Mouse (Mus musculus): ENCODE measurements around the gene Ranbp3l.

Gene Ranbp3l

DNA sequence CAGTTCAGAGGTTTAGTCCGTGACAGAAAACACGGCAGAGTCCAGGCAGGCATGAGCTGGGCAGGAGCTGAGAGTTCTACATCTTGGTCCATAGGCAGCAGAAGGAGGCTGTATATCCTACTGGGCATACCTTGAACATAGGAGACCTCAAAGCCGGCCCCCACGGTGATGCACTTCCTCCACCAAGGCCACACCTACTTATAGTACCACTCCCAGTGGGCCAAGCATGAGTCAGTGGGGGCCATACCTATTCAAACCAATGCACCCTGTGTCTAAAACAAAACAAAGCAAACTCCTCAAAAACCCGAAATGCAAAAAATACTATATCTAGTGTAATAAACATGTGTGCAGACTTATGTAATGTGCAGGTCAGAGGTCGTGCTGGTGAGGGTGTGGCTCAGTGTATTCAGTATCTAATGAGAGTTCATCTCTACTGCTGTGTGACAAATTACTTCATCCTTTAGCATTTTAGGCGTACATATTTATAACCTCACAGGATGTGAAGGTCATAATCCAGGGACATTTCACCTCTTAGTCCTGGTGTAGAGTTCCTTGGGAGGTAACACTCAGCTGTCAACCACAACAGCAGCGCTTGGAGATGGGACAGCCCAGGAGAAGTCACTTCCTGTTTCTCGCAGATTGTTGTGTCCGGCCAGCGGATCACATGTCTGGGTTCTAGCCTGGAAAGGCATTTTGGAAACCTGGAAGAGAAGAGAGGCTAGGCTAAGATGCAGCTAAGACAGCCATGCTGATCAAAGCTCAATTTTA lies 126.0 kb downstream of the Ranbp3l start:
- no peak for DNase-seq (ENCODE audit: extremely low spot score, low spot score)

DNA sequence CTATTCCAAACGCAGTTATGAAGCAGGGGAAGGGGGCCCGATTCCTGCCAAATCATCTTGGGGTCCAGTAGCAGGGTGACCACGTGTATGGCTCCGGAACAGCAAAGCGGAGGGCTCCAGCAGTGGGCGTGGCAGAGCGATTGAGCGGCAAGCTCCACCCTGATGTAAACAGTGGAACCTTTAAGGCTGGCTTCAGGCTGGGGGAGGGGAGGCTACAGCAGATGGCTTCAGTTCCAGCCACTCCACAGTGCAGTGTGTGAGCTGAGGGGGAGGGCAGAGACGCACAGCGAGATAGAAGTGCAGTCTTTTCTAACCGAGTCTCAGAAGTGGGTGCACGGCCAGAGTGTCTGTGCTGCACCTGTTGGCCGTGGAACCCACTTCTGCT lies 126.6 kb downstream of the Ranbp3l start:
- peak; percentile 50 for DNase-seq (ENCODE audit: extremely low spot score, low spot score)

DNA sequence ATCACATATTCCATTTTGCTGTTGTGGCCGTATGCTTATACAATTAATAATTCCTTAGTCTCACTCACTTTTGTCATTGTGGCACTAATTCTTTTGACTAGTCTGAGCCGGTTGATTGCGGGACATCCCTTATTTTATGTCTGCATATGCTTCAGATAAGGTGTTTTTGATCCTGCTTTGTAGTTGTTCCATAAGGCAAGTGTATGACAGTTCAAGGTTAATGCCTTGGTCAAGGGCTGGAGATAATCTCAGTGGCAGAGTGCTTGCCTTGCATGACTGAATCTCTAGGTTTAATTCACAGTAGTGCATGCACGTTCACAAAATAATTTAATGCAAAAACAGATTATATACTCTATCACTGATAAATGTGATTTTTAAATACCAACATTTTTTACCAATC lies 129.1 kb downstream of the Ranbp3l start:
- DNase-seq (ENCODE audit: extremely low spot score, low spot score): no peak

DNA sequence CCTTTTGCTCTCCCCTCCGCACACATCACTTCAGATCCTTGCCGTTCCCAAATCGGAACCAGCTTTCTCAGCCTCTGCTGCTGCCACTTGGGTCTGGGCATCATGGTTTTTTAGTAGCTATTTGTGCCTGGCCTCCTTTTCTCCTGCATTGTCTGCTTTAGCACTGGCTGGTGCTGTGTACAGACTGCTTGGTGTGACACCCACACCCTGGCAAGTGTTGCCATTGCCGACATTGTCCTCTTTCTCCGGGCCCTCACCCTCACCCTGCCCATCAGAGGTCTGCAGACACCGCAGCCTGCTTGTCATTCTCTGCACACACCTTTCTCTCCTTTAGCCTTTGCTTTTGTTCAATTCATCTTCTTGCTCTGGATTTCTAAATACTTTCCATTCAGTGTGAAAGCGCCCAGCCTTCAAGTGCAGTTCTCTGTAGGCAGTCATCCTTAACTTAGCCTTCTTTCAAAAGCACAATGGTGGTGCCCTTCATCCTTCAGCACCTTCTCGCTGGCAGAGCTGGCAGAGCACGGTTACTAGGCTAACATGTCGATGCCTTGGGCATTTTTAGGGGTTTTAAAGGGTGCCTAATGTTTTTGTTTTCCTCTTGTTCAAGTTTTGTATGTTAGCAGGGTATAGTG lies 132.8 kb downstream of the Ranbp3l start:
- DNase-seq (ENCODE audit: extremely low spot score, low spot score): no peak

DNA sequence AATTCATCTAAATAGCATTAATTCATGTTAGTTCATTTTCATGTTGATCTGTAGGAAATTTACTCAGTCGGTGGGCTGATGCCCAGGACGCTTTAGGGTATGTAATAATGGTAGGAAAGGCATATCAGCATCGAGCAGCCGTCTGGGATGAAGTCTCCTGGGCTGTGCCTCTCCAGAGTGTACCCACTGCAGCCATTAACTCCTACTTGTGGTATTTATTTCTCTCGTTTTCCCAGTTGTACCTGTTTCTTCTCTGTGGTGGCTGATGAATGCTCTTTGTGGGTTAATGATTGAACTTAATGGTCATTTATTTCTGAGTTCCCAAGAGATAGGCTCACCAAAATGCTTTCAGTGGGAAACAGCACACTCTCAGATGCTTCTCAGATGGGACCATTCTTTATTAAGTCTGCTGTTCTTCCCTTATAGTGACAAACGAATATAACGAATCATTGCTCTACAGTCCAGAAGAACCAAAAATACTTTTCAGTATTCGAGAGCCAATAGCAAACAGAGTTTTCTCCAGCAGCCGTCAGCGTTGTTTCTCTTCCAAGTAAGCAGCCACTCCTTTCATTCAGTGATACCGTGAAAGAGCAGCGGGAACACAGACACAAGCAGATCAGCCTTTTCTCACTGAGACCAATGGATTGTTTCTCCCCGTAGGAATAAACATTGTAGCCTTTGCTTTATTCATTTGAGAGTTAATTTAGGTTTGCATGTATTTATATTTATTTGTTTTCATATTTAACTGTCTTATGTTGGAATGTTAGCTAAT lies 138.7 kb downstream of the Ranbp3l start:
- no peak for DNase-seq (ENCODE audit: extremely low spot score, low spot score)

DNA sequence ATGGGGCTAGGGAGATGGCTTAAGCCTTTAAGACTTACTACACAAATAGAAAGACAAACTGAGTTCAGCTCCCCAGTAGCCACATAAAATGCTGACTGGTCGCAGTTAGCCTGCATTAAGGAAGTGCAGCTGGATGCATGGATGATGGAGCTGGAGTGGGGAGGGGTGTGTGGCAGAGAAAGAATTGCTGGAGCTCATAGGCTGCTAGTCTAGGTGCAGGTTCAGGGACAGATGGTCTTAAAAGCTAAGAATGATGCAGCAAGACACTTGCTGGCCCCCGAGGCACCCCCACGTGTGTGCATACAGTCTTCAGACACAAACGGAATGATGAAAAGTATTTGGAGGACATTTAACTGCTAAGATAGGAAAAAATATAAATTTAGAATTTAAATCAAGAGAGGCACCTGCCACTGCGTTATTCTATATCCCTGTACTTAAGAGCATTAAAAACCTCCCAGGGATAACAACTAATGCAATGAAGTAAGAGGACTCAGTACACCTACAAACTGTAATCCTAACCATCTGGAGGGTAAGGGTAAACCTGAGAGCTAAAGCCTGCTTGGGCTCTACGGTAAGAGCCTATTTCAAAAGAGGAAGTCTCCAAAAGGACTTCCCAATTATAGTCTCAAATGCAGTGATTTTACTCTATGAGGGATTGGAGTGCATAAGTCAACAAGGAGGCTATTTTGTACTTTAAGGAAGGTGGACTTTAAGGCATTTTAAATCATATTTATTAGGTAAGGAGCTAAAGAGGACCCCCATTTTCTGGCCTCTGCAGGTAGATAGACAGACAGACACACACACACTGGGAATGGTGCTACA lies 143.0 kb downstream of the Ranbp3l start:
- DNase-seq (ENCODE audit: extremely low spot score, low spot score): no peak

DNA sequence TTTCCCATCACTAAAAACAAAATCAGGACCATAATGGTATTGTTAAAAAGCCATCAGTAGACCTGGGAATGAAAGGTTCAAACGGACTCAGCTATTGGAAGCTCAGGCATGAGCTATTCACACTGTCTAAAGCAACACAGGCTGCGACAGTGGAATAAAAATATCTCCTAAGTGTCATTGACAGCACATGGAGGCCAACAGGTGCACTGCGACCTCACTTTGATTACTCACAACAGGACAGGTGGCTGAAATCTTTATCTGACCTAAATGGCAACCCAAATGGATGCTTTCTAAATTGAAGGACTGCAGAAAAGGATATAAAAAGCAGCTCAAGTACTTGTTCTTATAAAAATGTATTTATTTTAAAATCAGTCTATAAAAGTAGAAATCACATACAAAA lies 143.9 kb downstream of the Ranbp3l start:
- DNase-seq (ENCODE audit: extremely low spot score, low spot score): no peak

DNA sequence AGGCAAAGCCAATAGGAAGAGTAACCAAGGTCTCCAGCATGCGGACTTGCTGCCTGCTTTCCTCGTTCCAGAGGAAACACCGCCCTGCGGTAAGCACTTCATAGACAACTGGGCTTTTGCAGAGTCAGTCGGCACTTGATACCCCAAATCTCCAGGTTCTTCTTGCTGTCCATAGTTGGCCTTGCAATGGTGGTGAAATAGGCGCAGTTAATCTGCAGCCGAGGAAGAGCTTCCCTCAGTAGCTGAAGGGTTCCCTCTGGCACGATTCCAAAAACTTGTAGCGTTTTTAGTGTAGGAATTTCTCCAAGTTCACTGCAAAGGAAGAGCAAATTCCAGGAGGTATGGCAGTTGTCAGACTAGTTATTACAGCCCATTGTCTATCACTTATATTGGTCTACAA lies 145.8 kb downstream of the Ranbp3l start:
- no peak for DNase-seq (ENCODE audit: extremely low spot score, low spot score)

DNA sequence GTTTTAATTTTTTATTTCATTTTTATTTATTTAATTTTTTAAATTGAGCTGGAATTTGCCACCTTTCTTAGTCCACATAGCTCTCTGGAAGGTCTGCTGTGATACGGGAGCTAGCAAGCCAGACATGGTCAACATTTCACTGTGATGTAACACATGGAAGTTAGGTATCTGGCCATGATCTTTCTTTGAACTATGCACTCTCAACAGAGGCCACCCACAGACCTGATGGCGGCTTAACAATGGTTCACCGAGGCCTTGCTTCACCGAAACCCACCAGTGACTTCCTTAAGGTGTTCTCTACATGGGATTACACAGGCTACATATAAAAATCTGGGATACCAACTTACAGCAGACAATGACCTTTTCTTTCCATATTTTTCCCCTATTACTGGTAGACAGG lies 146.4 kb downstream of the Ranbp3l start:
- no peak for DNase-seq (ENCODE audit: extremely low spot score, low spot score)

DNA sequence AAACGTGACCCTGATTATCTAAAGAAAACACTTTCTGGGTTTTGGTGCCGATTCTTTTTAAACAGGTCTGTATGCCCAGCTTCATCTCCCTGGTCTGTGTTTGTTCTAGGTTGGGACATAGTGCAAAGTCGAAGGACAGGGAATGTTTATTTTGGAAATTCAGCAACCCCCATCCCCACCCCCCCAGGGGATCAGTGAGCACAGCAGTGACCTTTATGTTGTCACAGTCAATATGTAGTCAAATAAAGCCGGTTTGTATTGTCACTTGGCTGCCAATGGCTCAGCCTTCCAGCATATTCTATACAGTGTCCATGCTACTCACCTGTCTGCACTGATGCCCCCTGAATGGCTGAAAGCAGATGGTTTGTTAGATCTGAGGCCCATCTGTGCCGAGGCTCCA lies 146.8 kb downstream of the Ranbp3l start:
- DNase-seq (ENCODE audit: extremely low spot score, low spot score): no peak
